Mouse (Mus musculus) heart, postnatal 4 days (tissue): ENCODE results near the gene Fance. TPM values are rescaled to one million over a fixed set of nuclear protein-coding genes. Genes with fewer than 3 reads are reported as not detected.
A peak's percentile ranks its signal among the peaks of the same experiment; 100 is the strongest.
"Not testable (repeated sequence)": the region's sequence is repeated elsewhere in the genome, so short reads cannot be mapped to it uniquely, and the experiment has no call there.

Source experiments
- DNase-seq: peaks from one replicate; pipeline ENCODE4 v3.0.0; 2021
- total RNA-seq, 2 experiments: library from RNA; stranded (reverse); gene quantifications; 2 replicates each; pipeline ENCODE4 v1.2.3; 2021

Gene Fance
- total RNA-seq, 2 experiments from 2014 or later: 18.7 to 19.4 TPM

DNA sequence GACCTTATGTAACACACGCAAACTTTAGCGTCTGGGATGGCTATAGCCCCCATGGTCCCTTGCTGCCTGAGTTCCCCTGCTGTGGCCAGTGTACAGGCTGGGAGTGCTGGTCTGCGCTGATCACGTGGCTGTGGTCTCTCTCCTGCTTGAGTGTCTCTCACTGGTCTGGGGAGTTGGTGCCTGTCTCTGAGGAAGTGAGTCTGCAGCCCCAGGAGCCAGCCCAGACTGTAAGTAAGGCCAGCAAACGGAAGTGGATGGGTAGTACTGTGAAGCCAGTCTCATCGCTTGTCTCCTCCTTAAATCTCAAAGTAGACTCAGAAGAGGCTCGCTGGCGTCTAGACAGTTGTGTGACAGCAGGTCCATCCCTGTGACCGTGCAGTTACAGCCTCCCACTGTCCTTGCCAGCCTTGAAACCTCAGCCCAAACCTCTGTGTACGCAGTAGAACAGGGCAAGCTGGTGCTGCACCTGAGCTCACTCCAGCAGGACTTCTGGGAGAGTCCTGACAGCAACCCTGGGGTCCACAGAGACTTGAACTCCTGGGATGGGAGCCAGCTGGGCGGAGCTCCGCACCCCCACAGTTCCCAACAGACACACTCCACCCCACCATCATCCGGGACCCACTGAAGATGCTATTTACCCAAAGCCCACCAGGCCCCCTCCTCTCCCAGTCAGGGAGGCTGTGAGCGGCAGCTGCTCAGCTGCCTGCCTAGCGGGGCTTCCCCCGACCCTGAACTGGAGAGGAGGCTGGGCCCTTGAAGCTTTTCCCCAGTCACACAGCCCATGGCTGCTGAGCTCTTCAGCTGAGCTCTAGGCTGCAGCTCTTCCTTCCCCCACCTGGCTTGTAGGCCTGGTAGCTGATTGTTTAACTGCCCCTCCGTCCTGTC is 18.6 kb upstream of the Fance start:
- no peak for DNase-seq

DNA sequence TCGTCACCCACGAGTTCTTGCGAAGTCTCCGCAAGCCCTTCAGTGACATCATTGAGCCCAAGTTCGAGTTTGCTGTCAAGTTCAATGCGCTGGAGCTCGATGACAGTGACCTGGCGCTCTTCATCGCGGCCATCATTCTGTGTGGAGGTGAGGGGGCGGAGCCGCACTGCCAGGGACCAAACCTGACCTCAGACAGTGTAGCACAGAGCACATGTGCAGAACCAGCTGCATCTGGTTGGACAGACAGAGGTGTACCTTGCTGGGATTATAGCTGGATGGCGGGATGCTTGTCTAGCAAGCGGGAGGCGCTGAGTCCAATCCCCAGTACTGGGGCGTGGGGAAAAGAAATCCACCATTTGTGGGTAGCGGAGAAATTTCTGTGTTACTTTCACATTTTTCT is 14.4 kb upstream of the Fance start:
- no peak for DNase-seq

DNA sequence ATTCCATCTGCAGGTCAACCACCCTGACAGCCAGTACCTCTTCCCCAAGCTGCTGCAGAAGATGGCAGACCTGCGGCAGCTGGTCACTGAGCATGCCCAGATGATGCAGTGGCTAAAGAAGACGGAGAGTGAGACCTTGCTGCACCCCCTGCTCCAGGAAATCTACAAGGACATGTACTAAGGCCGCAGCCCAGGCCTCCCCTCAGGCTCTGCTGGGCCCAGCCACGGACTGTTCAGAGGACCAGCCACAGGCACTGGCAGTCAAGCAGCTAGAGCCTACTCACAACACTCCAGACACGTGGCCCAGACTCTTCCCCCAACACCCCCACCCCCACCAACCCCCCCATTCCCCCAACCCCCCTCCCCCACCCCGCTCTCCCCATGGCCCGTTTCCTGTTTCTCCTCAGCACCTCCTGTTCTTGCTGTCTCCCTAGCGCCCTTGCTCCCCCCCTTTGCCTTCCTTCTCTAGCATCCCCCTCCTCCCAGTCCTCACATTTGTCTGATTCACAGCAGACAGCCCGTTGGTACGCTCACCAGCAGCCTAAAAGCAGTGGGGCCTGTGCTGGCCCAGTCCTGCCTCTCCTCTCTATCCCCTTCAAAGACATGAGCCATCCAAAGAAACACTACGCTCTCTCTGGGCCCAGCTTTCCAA is 13.5 kb upstream of the Fance start:
- DNase-seq: no peak

DNA sequence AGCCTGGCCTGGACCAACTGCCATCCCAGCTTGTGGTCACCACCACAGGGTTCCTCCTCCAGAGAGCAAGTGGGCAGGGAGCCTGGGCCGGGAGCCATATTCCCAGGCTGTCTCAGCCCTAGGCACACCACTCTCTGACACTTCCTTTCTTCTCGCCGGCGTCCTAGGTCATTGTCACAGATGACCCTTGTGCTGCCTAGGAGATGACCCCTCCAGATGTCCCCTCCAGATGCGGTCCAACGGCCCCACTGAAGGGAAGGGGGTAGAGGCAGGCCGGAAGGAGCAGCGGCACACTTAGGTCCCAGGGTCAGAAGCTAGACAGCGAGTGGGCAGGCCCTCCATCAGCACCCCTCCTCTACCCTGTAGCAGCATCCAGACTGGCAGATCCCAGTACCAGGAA is 13.0 kb upstream of the Fance start:
- no peak for DNase-seq

DNA sequence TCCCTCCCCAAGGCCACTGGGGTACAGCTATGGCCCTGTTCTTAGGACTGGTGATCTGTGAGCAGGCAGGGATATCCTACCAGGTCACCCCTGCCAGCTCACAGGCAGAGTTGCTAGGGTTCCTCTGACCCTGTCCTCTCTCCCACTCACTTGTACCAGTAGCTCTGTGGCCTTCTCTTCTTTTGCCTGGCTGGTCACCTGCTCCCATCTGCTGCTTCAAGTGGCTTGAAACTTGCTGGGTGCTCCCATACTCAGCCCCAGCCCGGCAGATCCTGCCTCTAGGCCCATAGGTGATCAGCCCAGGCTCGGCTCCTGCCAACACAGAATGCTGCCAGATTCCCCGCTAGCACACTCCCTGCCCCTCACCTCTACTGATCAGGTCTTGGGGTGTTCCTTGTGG is 12.5 kb upstream of the Fance start:
- no peak for DNase-seq

DNA sequence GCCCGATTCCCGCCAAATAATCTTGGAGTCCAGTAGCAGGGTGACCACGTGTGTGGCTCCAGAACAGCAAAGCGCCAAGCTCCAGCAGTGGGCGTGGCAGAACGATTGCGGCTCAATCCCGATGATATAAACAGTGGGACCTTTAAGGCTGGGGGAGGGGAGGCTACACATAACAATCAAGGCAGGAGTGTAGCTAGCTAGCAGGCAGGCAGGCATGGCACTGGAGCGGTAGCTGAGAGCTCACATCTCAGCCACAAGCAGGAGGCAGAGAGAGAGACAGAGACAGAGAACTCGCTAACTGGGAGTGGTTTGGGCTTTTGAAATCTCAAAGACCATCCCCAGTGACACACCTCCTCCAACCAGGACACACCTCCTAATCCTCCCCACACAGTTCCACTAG is 8.1 kb upstream of the Fance start:
- no peak for DNase-seq

DNA sequence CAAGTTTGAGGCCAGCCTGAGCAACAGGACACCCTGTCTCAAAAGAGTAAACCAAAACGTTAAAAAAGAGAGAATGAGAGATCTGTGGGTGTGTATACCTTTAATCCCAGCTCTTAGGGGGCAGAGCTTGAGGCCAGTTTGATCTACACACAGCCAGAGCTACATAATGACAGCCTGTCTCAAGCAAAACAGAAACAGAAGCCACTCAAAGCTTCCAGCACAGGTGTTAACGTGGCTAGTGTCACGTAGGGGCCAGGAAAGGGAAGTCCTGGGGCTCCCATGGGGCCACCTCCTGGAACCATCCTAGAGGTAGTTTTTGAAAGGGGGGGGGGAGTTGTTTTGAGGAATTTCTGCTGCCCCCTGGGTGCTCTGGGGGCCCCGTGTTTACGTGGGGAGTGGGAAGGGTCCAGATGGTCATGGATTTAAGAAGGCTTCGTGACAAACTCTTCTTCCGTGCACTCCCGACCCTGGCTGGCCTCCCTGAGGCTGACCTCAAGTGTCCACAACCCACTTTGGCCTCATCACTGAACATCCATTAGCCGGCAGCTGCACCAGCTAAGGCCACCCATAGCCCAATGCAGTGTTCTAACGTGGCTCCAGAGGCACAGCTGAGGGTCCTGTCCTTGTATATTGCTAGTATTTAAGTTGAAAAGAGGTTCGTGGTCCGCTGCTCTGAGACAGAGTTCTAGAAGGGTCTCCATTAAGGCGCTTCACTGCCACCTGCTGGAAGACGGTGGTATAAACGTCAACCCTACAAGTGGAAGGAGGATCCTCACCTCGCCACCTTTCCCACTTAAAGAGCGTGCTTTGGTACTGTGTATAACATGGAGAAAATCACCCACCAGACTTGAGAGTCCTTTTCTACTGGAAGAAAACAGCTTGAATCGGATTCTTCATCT is 4.8 kb upstream of the Fance start:
- DNase-seq: peak; percentile 95

DNA sequence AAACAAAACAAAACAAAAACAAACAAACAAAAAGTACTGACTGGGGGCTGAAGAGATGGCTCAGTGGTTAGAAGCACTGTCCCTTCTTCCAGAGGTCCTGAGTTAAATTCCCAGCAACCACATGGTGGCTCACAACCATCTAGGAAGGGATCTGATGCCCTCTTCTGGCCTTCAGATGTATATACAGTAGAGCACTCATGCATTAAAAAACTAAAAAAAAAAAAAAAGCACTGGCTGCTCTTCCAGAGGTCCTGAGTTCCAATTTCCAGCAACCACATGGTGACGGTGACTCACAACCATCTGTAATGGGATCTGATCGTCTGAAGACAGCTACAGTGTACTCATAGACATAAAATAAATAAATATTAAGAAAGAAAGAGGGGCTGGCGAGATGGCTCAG is 2.5 kb upstream of the Fance start:
- DNase-seq: no peak

DNA sequence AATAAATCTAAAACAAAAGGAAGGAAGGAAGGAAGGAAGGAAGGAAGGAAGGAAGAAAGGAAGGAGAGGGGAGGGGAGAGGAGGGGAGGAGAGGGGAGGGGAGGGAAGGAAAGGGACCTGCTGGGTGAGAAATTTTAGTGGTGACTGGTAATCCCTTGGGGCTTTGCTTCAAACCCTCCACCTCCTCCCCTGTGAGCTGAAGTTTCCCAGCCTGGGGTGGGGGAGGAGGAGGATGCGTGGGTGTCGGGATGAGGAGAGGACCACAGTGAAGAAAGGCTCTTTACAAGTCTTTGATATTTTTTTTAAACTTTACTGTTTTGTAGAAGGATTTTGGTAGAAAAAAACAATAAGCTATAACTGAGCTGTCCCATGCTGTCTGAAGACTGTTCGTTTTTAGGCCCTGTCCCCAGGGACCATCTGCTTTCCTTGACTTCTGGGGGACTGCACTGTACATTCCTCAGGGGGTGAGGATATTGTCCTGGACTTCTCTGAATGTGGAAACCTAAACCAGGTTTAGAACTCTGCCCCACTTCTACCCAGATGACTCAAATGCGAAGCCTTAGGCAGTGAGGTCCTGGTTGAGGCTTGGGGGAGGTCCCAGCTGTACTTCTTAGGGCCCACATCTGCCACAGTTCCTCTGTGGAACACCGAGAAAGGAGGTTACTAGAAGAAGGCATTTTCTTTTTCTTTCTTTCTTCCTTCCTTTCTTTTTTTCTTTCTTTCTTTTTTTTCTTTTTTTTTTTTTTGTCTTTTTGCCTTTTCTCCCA is 1.8 kb upstream of the Fance start:
- no peak for DNase-seq

DNA sequence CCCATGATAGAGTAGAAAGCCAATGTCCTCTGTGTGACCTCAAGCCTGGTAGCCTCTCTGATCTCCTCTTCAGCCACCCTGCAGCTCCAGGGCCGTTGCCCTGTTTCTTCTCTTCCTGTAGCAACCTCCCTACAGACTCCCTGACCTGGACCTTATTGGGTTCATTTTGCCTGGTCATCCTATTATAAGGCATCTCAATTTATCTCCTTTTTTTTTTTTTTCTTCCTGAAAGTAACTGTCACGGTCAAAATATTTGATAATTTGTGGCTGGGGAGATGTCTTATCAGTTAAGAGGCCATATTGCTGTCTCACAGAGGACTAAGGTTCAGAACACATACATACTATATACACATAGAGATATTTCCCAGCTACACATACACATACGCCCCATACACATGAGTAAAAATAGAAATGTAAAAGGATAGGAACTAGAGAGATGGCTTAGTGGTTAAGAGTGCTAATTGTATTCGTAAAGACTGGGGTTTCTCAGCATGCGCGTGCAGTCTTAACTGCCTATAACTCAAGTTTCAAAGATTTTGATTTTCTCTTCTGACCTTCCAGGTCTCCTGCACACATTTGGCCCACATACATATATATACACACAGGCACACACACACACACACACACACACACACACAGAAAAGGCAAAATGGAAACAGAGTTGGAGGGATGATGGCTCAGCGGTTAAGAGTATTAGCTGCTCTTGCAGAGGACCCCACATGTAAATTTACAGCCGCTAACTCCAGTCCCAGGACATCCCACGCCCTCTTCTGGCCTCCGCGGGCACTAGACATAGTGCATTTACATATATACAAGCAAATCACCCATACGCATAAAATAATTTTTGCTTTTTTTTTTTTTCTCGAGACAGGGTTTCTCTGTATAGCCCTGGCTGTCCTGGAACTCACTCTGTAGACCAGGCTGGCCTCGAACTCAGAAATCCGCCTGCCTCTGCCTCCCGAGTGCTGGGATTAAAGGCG is 797 bp upstream of the Fance start:
- DNase-seq: peak; percentile 57

DNA sequence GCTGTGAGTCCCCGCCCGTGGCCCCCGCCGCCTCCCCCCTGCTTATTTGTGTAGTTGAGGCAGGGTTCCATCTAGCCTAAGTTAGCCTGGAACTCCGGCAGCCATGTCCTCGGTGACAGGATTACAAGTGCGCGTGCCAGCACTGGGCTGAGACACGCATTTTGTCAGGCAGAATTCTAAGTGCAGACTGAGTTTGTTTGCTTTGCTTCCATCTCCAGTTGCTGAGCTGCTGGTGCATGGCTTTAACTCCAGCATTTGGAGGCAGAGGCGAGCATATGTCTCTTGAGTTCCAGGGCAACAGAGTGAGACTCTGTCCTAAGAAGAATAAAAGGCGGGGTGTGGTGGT is 534 bp downstream of the Fance start:
- DNase-seq: peak; percentile 51

DNA sequence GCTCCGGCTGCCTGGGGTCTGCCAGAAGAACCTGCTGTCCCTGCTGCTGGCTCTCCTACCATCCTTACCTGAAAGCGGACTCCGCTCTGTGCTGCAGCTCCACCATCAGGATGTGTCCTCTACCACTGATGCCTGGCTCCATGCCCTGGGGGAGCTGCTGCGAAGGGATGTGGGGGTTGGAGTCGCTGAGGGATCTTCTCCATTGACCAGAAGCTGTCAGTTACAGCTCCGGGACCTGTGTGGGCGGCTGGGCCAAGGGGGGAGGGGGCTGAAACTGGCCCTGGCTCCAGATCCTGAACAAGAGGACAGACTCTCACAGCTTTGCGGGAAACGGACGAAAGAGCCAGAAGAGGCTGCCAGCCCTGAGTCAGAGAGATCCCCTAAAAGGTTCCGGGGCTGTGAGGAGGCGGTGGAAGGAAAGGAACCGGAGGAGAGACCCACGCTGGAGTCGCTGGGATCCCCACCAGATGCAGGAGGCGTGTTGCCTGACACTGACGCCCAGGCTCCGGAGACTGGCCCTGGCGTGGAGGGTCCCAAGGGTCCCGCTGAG is 2.4 kb downstream of the Fance start:
- DNase-seq: peak; percentile 32

DNA sequence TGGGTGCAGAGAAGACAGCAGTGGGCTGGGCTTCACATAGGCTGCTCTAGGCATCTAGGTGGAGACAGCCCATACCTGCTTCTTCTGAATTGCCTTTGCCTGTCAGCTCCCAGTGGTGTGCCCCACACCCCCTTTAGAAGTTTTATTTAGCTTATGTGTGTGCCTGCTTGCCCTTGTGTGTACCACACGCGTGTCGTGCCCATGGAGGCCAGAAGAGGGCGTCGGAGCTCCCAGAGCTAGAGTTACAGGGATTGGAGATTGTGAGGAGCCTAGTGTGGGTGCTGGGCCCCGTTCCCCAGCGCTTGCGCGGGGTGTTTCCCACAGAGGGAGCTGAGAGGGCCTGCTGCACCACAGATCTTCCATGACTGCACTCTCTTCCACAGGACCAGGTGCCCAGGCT is 3.2 kb downstream of the Fance start:
- no peak for DNase-seq

DNA sequence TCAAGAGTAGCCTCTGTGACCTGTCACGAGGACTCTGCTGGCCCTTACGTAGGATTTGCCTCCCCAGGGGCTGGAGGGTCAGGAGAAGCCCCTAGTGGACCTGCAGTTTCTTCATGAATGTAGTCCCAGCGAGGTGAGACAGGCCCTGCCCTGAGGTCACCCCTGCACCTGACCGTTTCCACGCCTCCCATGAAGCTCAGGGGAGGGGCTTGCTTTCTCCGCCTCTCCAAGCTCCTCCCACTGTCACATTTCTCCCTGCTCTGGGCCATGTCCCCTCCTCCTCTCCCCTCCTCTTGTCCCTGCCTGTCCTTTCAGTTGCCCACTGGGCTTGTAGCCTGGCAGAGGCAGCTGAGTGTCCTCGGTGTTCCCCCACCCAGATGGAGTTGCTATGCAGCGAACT is 3.8 kb downstream of the Fance start:
- no peak for DNase-seq

DNA sequence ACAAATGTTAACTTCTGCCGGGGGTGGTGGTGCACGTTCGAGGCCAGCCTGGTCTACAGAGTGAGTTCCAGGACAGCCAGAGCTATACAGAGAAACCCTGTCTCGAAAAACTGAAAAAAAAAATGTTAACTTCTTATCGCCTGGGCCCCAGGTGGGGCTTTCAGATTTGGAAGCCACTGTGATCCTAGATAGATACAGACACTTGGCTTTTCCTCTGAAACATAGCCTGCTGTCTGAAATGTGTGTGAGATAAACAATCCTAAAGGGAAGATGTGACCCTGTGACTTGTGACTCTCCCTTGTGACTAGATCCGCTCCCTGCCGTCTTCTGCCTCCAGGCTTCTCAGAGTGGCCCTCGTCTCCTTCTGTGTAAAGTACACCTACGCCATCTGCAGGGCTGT is 4.4 kb downstream of the Fance start:
- DNase-seq: no peak

DNA sequence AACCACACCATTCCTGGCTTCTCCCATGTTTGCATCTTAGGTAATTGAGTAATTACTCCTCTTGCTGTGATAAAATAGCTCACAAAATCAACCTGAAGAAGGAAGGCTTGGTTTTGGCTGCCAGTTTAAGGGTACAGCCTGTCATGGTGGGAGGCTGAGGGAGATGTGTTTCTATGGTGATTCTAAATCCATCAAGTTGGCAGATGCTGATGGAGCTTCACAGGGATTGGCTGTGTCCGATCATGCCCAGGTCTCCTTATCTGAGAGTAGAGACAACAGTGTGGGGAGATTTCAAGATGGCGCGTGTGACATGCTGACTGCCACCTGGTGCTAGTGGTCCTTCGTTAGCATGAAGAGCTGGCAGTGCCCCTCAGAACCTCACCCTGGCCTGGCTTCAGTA is 8.4 kb downstream of the Fance start:
- no peak for DNase-seq

DNA sequence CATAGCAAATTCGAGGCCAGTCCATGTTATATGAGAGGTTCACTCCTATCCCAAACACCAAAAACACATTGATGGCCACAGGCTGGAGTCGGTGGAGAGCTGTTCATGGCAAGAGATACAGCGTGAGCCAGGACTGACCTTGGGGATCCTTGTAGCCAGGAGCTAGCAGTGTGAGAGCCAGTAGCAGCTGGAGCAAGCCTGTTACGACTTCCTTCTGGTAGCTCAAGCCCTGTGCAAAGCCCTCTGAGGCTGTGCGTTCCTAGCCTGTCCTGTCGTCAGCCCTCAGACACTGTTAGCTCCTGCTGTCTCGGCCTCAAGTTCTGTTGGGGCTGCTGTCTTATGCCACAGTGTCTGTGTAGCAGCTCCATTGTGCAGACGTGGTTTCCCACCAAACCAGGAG is 10.5 kb downstream of the Fance start:
- DNase-seq: no peak

DNA sequence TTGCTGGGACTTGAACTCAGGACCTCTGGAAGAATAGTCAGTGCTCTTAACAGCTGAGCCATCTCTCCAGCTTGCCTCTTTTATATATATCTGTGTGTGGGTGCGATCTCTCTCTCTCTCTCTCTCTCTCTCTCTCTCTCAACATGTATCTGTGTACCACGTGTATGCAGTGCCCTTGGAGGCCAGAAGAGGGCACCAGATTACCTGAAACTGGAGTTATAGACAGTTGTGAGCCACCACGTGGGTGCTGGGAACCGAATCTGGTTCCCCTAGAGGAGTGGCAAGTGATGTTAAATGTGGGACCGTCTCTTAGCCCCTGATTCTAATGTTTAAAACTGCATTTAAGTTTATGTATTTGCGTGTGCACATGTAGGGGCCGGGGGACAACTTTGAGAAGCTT is 11.1 kb downstream of the Fance start:
- not testable (repeated sequence) for DNase-seq

DNA sequence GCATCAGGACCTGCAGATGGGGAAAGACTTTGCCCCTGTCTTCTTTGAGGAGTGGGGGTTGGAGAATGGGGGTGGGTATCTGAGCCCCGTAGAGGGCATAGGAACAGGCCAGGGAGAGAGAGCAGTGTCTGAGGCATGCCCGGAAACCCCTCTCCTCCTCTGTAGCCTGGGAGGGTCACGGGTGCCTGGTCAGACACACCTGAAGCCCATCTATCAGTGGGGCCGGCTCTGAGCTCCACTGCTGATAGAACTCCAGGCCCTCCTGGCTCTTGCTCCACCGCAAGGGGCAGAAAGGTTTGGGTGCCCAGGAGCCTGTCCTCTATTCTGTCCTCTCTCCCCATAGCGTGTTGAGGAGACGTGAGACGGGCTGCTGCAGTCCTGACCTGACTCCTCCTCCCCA is 12.4 kb downstream of the Fance start:
- DNase-seq: no peak

DNA sequence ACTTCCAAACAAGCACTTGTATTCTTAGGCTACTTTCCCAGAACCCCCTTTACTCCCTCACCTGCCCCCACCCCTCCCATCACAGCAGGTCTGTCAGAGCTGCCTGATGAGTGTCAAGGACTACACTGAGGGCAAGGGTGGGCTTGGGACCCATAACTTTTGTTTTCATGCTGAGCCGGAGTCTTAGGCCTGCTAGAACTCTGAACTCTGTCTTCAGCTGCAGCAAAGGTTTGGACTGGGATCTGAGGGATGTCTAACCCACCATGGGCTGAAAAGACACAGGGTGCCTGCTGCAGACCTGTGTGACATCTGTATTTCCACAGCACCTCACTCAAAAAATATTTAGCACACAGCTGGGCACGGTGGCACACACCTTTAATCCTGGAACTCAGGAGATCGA is 13.6 kb downstream of the Fance start:
- no peak for DNase-seq
